Mouse (Mus musculus) left cerebral cortex, adult 11 months (tissue): ENCODE measurements around the gene Padi6.

Source experiments
- DNase-seq: peaks from one replicate; pipeline ENCODE4 v3.0.0; 2022; ENCODE audit warnings: low spot score

The Padi6 gene

GRCm38 (mm10) chr4:140708297-140708927 lies 34.0 kb downstream of the Padi6 start:
- DNase-seq: no peak

- DNase-seq: no peak
Observed at GRCm38 (mm10) chr4:140707615-140708014, 34.8 kb downstream of the Padi6 start.

GRCm38 (mm10) chr4:140704166-140704565 lies 38.3 kb downstream of the Padi6 start:
- DNase-seq: no peak

GRCm38 (mm10) chr4:140703636-140704035 lies 38.8 kb downstream of the Padi6 start:
- DNase-seq: no peak

- peak; percentile 65 for DNase-seq
Observed at GRCm38 (mm10) chr4:140702611-140703327, 39.7 kb downstream of the Padi6 start.

GRCm38 (mm10) chr4:140701716-140702561 lies 40.5 kb downstream of the Padi6 start:
- DNase-seq: no peak

GRCm38 (mm10) chr4:140701049-140701715 lies 41.3 kb downstream of the Padi6 start:
- DNase-seq: peak; percentile 53

- DNase-seq: no peak
Observed at GRCm38 (mm10) chr4:140700269-140701018, 42.0 kb downstream of the Padi6 start, which contains the start of gene Rcc2. Gene Rcc2 (plus strand): TSS chr4:140700541.

- peak; percentile 68 for DNase-seq
Observed at GRCm38 (mm10) chr4:140699441-140700127, 42.9 kb downstream of the Padi6 start.

- no peak for DNase-seq
Observed at GRCm38 (mm10) chr4:140695675-140696585, 46.5 kb downstream of the Padi6 start.

GRCm38 (mm10) chr4:140695146-140695545 lies 47.3 kb downstream of the Padi6 start:
- DNase-seq: no peak

GRCm38 (mm10) chr4:140694551-140695060 lies 47.8 kb downstream of the Padi6 start:
- no peak for DNase-seq

GRCm38 (mm10) chr4:140693513-140693912 lies 48.9 kb downstream of the Padi6 start:
- no peak for DNase-seq

- DNase-seq: no peak
Observed at GRCm38 (mm10) chr4:140691481-140691880, 51.0 kb downstream of the Padi6 start.

- DNase-seq: no peak
Observed at GRCm38 (mm10) chr4:140689873-140690655, 52.4 kb downstream of the Padi6 start.

- DNase-seq: no peak
Observed at GRCm38 (mm10) chr4:140688826-140689425, 53.5 kb downstream of the Padi6 start.

- DNase-seq: no peak
Observed at GRCm38 (mm10) chr4:140688044-140688825, 54.2 kb downstream of the Padi6 start.
